Mouse (Mus musculus) stomach, embryonic 16.5 days (tissue): Measurements from ENCODE around the gene Phf3. TPM values are rescaled to one million over a fixed set of nuclear protein-coding genes. Genes with fewer than 3 reads are reported as not detected.
"Not testable (repeated sequence)": the region's sequence is repeated elsewhere in the genome, so short reads cannot be mapped to it uniquely, and the experiment has no call there.

ENCODE experiments used
- ATAC-seq: fragments of 200-750 bp; cut with Nextera tagmentation; 2 replicates; pipeline ENCODE4 v1.8.0; 2017; ENCODE audit warnings: moderate number of reproducible peaks, moderate TSS enrichment; ENCODE audit not compliant: insufficient read depth, low FRiP score
- H3K27ac ChIP-seq: fragments of 300-500 bp; sonication (generic); 2 replicates; pipeline ENCODE4 v1.5.1; 2014; ENCODE audit warnings: low read length
- H3K27me3 ChIP-seq: fragments of 300-500 bp; sonication (generic); 2 replicates; pipeline ENCODE4 v1.6.1; 2014; ENCODE audit warnings: low read length, control low read depth, mixed read lengths; ENCODE audit not compliant: control insufficient read depth, insufficient read depth
- H3K36me3 ChIP-seq: fragments of 300-500 bp; sonication (generic); 2 replicates; pipeline ENCODE4 v1.6.1; 2014; ENCODE audit warnings: low read length; ENCODE audit not compliant: control insufficient read depth, insufficient read depth
- H3K4me1 ChIP-seq: fragments of 300-500 bp; sonication (generic); 2 replicates; pipeline ENCODE4 v1.6.1; 2014; ENCODE audit warnings: low read length, control low read depth, mixed read lengths; ENCODE audit not compliant: control insufficient read depth, insufficient read depth
- H3K4me2 ChIP-seq: fragments of 300-500 bp; sonication (generic); 2 replicates; pipeline ENCODE4 v1.6.1; 2014; ENCODE audit warnings: low read depth, low read length, mixed read lengths
- H3K4me3 ChIP-seq: fragments of 300-500 bp; sonication (generic); replicated peaks from 2 replicates; pipeline ENCODE4 v1.5.1; 2014; ENCODE audit warnings: mild to moderate bottlenecking, low read length
- H3K9ac ChIP-seq: fragments of 300-500 bp; sonication (generic); 2 replicates; pipeline ENCODE4 v1.6.1; 2014; ENCODE audit warnings: low read length
- H3K9me3 ChIP-seq: fragments of 300-500 bp; sonication (generic); replicated peaks from 2 replicates; pipeline ENCODE4 v1.6.1; 2016; ENCODE audit warnings: low read length, control low read depth; ENCODE audit not compliant: control insufficient read depth
- WGBS: fragments of 180-500 bp; shearing (Covaris S2); extraction: QIAGEN DNeasy Blood & Tissue Kit; methylation state at CpG from one replicate; pipeline ENCODE4 v1.1.7; 2014; 5-methylcytosine and 5-hydroxymethylcytosine counted together
- polyA plus RNA-seq: library from polyadenylated mRNA; unstranded; fragments of >200 nt; fragmentation: Nextera tagmentation; extraction: Ambion mirVana; gene quantifications from 2 replicates; pipeline ENCODE4 v1.2.1, GENCODE M21; 2015

Phf3 gene
- polyA plus RNA-seq, 1 experiment from 2014 or later, result 22.7 TPM

GRCm38 (mm10) chr1:30770599-30770998, 103.1 kb downstream of the Phf3 start:
- 84% methylated on average over 13 of the region's 16 CpGs for WGBS
- not testable (repeated sequence) for H3K4me3 ChIP-seq, H3K4me1 ChIP-seq, H3K4me2 ChIP-seq, H3K9ac ChIP-seq, H3K9me3 ChIP-seq, H3K27ac ChIP-seq, H3K27me3 ChIP-seq, ATAC-seq, H3K36me3 ChIP-seq

- no peak overlapping the region for H3K9ac ChIP-seq
- H3K36me3 ChIP-seq, result no peaks in the 10 kb centered on the region
- no peaks in the 10 kb centered on the region for H3K4me1 ChIP-seq
- H3K27me3 ChIP-seq, result no peaks in the 10 kb centered on the region
- no peak overlapping the region for H3K4me2 ChIP-seq
- H3K4me3 ChIP-seq, result no peak overlapping the region
- no peaks in the 10 kb centered on the region for H3K9me3 ChIP-seq
- ATAC-seq, result no peak
- no peak overlapping the region for H3K27ac ChIP-seq
These were observed 116.9 kb downstream of the Phf3 start for GRCm38 (mm10) chr1:30756794-30757193.

DNA sequence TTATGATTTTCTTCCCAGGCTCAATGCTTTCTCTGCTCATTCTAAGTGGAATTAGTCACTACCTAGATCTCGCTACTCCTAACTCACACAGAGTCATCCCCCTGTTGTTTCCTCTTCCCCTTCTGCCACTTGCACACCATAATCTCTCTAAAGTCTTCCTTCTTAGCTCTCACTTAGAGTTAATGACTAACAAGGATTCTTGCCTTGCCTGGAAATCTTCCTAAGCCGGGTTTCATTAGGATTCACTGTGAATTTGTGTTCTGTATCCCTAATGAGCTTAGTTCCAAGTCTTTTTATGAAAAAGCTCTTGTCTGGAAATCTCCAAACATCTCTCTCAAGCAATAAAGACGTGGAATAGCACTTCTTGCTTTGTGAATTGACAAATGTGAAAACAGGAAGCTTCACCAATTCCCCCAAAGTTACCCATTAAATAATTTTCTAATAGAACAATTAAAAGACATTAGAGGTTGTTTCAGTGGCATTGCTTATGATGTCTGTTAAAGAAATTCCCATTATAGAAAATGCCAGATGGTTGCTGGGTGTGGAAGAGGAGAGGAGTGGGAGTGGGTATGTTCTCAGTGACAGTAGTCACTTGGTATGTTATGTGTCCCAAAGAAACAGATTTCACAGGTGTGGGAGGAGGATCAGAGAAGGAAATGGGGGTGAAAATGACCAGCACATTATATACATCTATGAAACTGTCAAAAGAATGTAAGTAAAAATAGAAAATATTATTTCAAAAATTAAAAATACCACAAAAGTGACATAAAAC, 118.1 kb downstream of the Phf3 start:
- no peaks in the 10 kb centered on the region for H3K36me3 ChIP-seq
- no peak for ATAC-seq
- WGBS, result 63% methylated on average over 3 of the region's 3 CpGs

More for the DNA sequence above, 118.1 kb downstream of the Phf3 start:
- no peak overlapping the region for H3K9ac ChIP-seq
- no peaks in the 10 kb centered on the region for H3K4me1 ChIP-seq
- H3K4me3 ChIP-seq, result no peak overlapping the region
- H3K27ac ChIP-seq, result no peak overlapping the region
- no peaks in the 10 kb centered on the region for H3K27me3 ChIP-seq
- H3K4me2 ChIP-seq, result no peak overlapping the region
- H3K9me3 ChIP-seq, result no peaks in the 10 kb centered on the region

Other genes with a start within 250 kb of the Phf3 start
- gene AC153137.1, start 104.0 kb upstream of the Phf3 start, polyA plus RNA-seq, result not detected in 2 replicates